Mouse (Mus musculus) adrenal gland, postnatal 25 days (tissue): ENCODE measurements at regions not wholly inside any gene's neighbourhood (a gene's known extent, or its start where the extent isn't known, plus 50 kb on each side); places are given as distances from the start of the nearest gene placed in this dataset.

Source experiments
- DNase-seq: peaks from one replicate; pipeline ENCODE4 v3.0.0; 2021; ENCODE audit warnings: mixed read lengths

- DNase-seq: no peak
Observed at GRCm38 (mm10) chr6:127348770-127349409, 97.8 kb upstream of the Parp11 start.

DNA sequence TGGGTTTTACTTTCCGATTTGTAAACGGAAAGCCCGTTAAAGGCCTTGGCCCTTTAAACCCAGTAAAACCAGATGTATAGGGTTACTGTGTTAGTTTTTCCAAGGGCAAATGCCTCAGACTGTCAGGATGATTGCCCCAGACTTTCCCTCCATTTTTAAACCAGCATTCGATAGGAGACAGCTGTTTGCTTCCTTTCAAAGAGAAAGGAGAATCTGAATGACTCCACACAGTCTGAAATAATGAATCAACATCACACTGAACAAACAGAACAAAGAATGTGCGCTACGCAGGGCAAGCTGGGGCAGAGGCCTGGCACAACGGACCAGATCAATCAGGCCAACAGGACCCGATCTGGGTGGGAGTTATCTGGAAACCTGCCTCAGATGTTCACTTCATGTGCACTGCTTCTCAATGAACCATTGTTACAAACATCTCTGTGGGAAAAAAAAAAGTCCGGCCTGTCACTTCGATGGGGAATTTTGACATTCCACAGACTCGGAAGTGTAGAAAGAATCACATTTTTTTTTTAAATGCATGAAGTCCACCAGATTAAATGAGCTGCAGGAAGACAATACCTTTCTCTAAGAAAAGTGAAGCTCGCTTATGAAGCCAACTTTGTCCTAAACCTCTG is 97.0 kb upstream of the Parp11 start:
- DNase-seq: no peak

DNA sequence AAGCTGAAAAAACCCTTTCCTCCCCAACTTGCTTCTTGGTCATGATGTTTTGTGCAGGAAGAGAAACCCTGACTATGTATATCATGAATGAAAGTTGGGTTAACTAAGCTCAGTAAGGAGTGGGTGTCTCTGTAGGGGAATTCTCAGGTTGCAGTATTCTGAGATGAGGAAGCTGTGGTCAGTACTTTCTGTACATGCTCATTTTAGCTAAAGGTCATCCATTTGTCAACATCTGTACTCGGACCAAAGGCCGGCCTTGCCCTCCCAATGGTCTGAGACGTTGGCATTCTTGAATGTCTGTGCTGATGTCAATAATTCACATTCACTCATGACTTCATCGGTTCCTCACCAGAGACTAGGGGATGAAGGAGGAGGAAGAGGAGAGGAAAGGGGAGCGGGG is 94.9 kb upstream of the Parp11 start:
- DNase-seq: no peak

DNA sequence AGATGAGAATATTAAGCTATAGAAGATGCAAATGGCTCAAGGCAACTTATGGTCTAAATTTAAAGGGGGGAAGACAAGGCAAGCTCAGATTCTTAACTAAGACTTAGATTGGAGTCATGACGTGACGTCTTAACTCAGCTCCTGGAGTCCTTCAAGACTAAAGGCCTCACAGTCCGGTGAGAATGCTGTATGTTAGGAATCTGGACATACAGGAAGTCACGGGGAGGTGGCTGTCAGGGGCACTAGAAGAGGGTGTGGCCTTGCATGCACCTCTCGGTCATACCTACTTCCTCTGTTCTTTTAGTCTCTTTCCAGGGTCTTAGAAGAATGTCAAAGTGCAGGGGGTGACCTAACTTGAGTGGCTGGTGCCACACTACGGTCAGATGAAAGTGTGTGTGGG is 91.5 kb upstream of the Parp11 start:
- DNase-seq: no peak

GRCm38 (mm10) chr6:127356442-127356841 is 90.2 kb upstream of the Parp11 start:
- DNase-seq: no peak

DNA sequence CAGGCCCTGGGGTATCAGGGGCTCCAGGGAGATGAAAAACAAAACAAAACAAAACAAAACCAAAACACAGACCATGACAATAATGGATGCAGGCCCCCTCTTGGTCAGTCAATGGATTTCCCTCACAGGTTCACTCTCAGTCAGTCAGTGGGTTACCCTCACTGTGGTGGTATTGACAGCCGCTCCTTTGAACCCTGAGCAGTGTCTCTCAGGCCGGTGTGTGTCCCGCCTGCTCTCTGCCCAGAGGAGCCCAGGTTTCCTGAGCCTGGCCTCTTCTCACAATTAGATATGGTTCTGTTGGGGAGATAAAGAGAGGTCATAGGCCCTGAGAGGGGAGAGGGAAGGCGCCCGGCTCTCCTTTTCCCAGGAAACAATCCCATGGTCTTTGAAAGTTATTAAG is 87.8 kb upstream of the Parp11 start:
- DNase-seq: no peak

- peak; percentile 83 for DNase-seq
Observed at GRCm38 (mm10) chr6:127359391-127359874, 87.2 kb upstream of the Parp11 start.

GRCm38 (mm10) chr6:127362166-127362565 is 84.5 kb upstream of the Parp11 start:
- no peak for DNase-seq

DNA sequence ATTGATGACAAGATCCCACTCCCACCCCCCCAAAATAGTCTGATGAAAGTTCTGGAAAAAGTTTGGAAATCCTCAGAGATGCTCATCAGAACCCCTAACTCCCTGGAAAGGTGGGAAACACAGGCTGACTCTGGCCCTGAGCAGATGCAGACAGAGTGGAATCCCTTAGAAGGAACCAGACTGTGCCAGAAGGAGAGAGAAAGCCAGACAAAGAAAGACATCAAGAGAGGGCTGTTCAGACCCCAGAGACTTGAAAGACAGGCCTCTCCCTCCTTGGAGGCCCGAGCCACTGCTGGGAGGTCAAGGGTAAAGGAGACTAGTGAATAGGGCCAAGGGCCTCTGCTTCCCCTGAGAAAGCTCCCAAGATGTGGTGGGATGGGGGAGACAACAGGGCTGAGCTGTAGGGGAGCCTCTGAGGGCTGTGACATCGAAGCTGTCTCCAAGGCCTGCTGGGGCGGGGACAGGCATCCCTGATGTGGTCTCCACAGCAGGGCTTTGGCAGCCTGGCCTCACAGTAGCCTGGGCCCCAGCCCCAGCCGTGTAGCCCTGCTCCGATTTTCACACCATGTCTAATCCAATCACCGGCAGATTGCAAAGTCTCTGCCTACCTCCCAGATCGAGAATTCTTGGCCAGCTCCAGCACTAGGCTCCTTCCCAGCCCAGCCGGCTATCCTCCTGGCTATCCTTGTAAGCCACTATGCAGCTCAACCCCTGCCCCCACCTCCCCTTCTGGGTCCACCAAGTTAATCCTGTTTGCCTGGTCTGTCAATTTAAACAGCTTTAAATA is 83.5 kb upstream of the Parp11 start:
- no peak for DNase-seq

- no peak for DNase-seq
Observed at GRCm38 (mm10) chr6:127363871-127364590, 82.6 kb upstream of the Parp11 start.

DNA sequence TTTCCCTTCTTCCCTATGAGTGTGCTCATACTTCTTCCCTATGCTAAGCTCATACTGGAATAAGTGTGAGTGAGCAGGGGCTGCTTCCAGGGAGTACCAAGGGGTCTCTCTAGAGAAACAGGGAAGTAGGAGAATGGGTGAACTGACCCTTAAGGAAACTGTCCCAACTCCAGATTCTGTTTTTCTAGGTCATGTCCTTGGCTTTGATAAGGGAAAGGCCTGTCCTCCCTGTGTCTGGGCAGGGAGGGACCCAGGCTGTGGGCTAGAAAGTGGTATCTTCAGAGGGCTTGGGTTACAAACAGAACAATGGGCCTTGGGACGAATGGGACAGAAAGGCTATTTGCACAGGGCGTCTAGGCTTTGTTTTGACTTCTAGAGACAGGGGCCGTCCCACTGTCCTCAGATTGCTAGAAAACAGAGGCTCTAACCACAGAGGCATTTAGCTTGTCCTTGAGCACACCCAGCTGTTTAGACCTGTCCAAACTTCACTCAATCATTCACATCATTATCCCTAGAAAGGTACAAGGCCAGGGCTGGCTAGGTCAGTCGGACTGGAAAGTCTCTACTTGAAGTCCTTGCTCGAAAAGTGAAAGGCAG is 82.0 kb upstream of the Parp11 start:
- DNase-seq: no peak

DNA sequence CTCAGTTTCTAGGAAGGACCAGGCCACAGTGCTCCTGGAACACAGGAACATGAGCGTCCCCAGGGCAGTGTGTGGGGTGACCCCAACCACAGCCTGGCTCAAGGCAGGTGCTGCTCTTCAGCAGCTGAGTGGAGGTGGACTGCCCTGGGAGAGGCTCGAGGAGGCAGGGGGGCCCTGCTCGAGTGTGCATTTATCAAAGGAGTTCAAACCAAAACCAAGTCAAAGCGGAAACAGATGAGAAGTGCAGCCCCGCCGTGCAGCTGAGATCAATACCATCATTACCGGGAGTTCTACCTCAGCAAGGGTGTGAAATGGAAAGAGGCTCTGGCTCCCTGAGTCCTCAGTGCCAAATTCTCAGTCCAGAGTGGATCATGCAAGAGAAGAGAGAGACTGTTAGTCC is 81.4 kb upstream of the Parp11 start:
- no peak for DNase-seq

GRCm38 (mm10) chr6:127365651-127366050 is 81.0 kb upstream of the Parp11 start:
- DNase-seq: no peak

DNA sequence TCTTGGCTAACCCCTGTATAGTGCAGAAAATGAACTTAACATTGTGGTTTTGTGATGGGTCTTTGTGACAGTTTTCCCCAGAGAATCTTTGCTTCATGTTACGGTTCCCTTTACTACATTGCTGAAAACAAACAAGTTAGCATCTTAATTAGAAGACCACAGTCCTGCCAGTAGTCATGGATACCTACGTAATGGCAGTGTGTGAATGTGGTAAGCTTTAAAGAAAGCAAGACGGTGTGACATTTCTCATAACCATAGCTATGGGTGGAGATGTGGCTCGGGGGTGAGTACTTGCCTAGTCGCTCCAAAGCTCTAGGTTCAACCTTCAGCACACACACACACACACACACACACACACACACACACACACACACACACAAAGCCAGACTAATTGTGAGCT is 73.6 kb upstream of the Parp11 start:
- DNase-seq: no peak

DNA sequence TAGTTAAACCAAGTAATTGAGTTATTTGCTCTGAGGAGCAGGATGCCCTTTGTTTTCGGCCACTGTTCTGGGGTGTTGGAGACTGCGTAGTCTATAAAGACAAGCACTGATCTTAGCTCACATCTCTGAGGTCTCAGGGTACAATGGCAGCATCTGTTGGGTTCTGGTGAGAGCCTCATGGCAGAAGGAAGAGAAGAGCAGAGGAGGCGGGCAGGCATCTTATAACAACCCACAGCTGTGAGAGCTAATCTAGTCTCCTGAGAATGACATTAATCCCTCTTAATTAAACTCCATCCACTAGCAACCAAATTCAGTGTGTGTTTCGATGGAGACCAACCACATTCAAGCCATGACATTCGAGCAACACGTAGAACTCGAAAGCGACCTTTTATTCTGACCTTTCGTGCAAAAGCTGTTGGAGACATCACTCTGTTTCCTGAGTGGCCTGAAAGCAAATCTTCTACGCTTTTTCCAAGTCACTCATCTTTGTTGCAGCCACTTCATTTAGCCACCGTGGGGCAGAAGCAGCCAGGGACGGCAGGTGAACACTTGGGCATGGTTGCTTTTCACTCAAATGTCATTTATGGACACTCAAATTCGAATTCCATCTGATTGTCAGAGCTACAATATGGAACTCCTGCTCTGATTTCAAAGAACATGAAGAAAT is 72.7 kb upstream of the Parp11 start:
- no peak for DNase-seq

- DNase-seq: peak; percentile 54
Observed at GRCm38 (mm10) chr6:127374464-127375143, 72.0 kb upstream of the Parp11 start.

GRCm38 (mm10) chr6:127375144-127375529 is 71.5 kb upstream of the Parp11 start:
- no peak for DNase-seq

- no peak for DNase-seq
Observed at GRCm38 (mm10) chr6:127375711-127376199, 70.9 kb upstream of the Parp11 start.

DNA sequence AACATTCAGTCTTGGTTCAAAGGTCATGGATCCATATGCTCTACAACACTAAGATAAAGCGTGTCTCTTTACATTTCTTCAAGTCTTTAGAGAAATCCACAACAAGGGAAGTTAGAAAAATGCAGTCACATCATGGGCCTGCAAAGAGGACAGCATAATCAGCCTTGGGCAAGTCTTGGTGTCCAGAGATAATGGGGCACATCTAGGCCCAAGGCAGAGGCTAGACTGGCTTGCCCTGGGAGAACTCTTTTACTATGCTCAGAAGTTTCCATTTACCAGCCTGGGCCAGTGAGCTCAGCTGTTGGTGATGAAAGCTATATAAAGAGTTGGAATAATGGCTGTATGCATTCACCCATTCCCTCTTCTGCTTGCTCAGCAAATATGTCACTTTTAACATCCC is 67.9 kb upstream of the Parp11 start:
- DNase-seq: no peak

- peak; percentile 20 for DNase-seq
Observed at GRCm38 (mm10) chr6:127379511-127379910, 67.1 kb upstream of the Parp11 start.
